Mouse (Mus musculus): ENCODE measurements around the gene Wwc2.

The Wwc2 gene

DNA sequence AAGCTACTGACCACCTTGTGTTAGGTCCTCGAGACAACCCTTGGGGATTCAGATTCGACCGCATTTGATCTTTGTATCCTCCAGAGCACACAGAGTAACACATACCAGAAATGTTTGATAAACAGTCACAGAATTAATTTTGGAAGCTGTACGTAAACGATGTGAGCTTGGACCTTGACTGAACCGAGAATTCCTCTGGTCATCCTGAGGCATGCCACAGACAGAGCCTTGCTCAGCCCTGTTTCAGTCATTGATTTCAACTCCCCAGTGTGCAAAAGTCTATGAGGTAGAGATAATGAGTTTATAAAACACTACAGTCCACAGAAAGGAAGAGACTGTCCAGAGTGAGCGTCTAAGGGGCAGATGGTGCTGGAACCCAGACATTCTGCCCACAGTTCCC lies 51.5 kb downstream of the Wwc2 start:
- no peak for DNase-seq

DNA sequence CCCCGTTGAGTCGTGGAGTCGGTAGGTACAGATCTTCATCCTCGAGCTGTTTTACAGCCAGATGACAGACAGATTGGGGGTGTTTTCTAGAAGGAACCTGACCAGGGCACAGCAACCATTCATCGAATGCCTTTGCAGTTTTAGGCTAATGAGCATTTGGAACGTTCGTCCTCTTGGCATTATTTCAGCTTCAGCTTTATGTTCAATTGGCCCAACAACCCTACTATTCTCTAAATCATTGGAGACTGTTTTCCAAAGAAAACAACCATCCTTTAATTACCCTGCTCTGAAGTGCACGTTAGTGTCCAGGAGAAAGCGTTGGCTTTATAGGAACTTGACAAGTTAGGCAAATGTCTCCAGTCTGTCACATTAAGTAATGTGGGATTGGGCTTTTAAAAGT lies 54.3 kb downstream of the Wwc2 start:
- DNase-seq, result no peak

DNA sequence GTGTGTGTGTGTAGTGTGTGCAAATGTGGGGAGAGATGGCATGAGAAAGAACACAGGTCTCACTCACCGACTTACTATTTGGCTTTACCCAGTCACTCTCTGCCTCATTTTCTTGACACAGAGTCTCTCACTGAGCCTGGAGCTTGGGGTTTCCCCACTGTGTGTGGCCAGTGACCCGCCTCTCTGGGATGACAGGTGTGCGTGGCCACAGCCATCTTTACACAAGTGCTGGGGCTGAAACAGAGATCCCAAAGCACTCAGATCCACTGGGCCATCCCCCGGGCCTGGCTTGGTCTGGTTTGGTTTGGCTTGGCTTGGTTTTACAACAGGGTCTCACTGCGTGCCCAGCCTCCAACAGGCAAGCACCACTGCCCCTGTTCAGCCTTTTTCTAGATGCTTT lies 55.3 kb downstream of the Wwc2 start:
- no peak for DNase-seq

DNA sequence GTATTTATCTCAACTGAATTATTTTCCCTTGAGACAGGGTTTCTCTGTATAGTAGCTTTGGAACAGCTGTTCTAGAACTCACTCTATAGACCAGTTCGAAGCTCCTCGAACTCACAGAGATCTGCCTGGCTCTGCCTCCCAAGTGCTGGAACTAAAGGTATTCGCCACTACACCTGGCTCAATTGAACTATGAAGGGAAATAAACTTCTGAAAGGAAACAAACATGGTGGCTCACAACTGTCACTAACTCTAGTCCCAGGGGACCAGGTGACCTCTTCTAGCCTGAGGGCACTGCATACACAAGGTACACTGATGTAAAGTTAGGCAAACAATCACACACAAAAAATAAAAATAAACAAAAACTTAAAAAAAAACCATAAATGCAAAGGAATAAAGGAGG lies 57.6 kb downstream of the Wwc2 start:
- DNase-seq, result no peak

DNA sequence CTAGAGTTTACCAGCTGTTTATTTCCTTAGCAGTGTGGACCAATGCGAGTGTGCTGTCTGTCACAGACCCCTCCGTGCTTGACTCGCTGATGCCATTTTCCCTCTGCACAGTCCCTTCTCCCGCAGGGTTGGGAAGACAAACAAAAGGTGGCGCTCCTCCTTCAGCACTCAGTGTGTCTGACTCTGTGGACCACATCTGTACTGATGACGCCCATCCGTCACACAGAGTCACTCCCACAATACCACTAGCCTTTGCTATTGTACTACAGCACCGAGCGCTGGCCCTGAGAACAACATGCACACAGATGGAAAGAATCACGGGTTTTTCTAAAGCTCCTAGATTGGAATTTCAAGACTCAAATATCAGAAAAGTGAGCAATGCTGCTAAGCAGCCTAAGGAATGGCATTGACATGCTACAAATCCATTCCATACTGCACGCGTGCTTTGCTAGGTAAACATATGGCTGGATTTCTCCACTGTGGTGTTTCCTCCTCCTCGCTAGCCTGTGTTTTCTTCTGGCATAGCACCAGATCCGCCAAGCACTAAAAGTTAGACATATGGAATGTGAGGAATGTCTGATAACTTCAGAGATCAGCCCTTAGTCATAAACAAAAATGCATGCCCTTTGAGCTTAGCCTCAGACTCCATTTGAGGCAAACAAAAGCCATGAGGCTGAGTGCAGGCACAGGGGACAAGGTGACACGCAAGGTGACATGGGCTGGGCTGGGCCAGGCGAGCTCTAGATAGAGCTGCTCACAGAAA lies 58.5 kb downstream of the Wwc2 start:
- DNase-seq, result no peak

DNA sequence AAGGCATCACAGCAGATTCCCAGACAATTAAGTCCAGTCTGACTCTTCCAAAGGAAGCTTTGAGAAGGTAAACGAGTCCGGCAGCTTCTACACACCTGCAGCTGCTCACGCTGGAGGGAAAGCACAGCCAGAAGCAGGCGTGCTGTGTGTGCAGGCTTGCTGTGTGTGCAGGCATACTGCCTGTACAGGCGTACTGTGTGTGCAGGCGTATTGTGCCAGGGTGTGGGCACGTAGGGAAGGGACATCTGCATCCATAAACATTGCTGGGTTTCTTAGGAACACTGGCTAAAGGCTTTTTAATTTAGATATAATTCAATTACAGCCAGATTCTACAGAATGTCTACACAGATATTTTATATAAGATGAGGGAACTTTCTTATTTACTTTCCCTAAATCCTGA lies 59.4 kb downstream of the Wwc2 start:
- no peak for DNase-seq

DNA sequence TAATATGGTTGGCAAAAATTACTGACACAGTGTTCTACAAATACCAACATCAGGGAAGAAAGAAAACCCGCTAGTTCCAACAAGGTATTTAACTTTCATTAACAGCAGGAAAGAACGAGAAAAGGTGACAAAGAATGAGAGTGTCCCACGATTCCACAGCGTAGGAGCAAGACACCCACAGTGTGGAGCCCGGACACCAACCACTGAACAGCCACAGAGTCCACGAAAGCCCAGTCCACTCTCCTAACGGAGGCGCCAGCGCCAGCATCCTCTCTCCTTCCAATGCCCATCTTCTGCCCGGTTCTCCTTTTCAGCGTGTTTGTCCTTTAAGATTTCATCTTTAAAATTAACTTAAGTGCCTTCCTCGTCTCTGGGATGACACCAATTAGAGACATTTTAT lies 61.1 kb downstream of the Wwc2 start:
- no peak for DNase-seq

DNA sequence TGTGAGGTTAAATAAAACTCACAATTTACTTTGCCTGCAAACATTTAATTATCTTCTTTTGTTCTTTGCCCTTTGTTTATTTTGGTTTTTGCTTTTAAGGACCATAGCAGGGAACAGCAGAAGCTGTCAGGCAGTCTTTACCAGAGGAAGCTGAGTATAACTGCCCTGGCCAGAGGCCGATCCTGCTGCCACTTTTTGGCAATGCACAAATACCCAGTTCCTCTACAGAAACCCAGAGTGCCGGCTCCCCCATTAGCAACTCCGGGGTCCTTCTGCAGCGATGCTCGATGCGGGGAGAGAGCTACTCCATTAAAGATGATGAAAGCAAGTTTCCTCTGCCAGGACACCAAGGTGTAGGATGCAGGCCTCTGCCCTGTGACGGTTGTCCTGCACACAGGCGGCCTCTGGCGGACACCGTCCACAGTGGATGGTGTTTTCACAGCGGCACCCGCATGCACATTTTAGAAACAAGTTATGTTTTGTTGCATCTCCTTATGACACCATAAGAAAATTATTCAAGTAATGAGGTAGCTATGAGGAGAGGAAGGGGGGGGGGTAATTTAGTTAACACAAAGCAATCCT lies 62.0 kb downstream of the Wwc2 start:
- no peak for DNase-seq

DNA sequence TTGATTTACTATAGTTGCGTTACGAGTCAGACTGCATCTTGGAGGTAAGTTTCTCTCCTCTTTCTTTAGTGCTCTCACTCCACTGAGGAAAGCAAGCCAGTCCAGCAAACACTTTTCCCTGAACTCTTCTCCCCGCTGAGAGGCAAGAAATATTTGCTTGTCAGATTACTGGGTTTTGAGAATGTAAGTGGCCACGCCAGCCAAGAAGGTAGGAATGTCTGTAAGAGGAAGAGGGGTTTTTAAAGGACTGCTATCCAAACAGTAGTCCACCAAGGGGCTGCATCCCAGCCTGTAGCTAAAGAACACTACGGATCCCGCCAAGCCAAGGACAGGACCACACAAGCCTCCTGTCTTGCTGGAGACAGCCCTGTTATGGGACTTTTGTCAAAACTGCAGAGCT lies 65.8 kb downstream of the Wwc2 start:
- DNase-seq, result no peak

DNA sequence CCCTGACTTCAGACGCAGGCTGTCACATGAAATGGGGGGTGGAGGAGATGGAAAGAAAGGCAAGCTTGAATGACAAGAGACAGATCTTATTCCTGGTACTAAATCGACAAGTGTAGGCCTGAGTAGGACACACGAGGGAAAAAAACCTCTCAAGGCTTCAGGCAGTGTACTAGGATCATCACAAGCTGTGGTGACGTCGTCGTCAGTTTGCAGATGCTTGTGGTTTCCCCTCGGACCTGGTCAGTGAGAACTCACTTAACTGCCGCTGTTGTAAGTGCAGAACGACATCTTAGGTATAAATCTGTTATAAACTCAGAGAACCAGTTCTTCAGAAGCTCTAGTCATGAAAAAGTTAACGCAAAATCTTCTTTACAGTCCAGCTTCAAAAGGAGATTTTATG lies 67.9 kb downstream of the Wwc2 start:
- DNase-seq, result no peak

DNA sequence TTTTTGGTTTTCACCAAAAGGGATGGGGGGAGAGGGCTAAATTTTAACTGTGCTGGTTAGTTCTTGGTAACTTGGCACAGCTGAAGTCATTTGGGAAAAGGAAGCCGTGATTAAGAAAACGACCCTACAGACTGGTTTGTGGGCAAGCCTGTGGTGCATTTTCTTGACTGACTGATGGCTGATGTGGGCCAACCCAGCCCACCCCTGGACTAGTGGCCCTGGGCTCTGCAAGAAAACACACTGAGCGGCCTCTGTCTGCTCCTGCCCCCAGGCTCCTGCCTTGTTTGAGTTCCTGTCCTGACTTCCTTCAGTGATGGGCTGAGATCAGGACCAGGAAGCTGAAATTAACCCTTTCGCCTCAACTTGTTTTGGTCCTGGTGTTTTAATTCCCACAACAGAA lies 68.7 kb downstream of the Wwc2 start:
- DNase-seq, result no peak

DNA sequence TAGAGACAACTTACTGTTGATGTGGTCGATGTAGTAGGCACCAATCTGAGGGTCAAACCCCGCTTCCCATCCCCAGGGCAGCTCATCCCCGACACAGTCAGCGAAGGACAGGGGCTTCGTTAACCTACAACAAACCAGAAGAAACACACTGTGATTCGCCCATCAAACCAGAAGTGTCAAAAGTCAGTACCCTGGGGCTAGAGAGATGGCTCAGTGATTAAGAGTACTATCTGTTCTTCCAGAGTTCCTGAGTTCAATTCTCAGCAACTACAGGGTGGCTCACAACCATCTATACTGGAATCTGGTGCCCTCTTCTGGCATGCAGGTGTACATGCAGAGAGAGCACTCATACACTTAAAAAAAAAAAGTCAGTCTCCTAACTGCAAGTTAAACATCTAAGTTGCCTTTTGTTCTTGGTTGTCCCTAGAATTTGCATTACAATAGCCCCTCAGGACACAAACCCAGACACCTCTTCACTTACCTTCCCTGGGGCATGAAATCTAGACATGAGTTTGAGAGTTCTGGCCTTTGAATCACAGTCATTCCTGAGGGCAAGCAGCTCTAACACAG lies 70.1 kb downstream of the Wwc2 start:
- no peak for DNase-seq

DNA sequence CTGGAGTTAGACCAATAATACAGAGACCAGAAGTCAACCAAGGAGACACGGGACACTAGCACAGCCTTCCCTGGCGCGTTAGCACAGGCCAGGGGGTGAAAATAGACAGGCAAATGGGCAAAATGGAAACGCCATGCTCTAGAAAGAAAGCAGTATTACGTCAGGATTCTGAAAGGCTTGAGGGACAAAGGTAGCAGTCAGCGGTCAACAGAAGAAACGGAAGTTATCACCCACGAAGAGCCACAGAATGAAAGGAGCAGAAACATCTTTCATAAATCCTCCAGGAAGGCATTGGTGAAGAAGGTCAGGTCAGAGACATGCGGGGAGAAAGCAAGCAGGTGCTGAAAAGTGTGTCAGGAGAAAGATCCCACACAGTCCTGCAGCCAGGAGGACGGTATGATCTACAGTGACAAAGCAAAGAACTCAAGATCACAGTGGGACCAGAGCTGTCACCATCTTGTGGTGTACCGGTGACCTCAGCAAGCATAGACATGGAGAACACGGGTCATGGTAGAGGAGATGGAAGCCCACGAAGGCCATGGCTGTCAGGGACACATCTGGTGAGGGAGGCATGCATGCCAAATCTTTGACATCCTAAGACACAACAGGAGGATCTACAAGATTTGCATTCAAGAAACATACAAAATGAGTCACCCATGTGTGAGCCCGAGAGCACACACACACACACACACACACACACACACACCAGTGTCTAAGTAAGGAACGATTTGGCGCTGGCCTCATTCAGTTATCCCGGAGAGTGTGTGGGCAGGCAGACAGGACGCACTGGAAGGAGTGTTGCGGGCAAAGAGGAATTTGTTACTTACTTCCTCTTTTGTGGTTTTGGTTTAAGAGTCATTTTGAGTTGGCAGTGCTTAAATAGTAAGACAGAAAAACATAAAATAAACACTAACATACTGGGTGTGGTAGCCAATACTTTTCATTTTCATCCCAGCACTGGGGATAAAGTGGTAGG lies 73.4 kb downstream of the Wwc2 start:
- DNase-seq, result no peak

DNA sequence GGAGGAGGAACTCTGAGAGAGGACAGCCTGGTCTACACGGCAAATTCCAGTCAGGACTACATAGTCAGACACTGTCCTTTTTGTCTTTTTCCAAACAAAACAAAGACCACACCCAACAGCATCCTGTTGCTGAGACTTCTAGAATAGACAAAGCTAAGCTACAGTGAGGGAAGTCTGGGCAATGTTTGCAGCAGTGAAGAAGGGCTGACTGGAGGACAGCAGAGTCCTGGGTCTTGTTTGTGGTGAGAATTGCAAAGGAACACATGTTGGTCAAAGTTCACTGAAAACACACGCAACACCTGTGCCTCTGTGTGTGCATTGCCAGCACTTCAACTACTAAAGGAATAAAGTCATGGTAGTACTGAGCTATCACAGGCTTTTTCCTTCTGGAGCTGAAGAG lies 75.2 kb downstream of the Wwc2 start:
- DNase-seq, result no peak

DNA sequence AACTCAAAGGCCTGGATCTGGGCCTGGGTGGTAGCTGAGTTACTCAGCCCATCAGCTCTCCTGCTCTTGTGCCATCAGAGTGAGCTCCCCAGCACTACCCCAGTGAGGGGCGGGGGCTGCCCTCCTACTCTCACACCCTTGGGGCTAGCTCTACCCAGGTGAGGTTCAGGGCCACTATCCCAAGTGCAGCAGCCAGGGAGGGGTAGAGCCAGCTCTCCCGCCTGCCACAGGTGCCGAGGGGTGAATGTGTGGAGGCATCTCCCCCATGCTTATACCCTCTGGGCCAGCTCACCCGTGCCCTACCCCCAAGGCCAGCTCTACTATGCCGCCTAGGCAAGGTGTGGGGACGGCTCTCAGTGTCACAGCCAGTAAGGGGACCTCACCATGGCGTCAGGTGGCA lies 75.8 kb downstream of the Wwc2 start:
- no peak for DNase-seq

DNA sequence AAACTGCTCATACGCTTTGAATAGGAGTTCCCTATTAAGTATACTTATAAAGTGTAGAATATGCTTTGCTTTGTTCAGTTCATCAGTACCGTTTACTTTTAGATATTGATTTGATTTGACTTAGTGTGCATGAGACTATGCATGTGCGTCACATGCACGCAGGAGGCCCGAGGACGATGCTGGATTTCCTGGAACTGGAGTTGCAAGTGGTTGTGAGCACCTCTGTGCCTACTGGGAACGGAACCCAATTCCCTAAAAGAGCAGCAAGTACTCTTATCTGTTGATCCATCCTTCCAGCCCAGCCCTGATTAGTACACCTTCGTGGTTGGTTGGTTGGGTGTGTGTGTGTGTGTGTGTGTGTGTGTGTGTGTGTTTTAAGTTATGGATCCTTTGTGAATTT lies 76.6 kb downstream of the Wwc2 start:
- no peak for DNase-seq

DNA sequence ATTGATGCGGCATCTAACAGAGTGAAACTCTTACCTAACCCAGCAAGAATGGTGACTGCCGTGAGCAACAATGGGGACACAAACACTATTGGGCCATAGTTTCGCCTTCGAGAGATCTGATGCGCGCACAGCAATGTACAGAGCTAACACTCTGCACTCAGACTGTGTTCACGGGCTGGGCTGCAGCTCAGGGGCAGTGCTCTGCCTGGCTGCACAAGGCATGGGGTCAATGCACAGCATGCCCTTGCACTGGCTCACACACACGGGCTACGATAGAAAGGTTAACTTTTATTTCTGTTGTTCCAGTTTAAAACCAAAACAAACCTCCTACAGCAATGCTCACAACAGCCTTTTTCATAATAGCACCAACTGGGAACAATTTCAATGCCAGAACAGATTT lies 77.1 kb downstream of the Wwc2 start:
- DNase-seq, result no peak

DNA sequence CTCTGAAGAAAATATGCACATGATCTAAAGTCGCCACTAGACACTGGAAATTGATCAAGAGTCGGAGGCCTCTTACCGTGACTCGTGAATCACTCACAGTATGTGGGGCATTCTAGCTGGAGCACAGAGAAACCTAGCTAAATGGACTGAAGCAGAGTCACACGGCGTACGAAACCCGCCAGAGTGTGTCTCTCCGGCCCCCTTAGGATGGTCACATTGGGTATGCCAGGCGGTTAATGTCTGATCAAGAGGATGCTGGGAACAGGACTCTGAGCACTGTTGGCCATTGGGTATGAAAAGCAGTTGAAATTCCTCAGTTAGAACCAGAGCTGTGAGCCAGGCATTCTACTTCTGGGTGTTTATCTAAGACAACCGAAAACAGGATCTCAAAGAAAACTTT lies 81.0 kb downstream of the Wwc2 start:
- no peak for DNase-seq

DNA sequence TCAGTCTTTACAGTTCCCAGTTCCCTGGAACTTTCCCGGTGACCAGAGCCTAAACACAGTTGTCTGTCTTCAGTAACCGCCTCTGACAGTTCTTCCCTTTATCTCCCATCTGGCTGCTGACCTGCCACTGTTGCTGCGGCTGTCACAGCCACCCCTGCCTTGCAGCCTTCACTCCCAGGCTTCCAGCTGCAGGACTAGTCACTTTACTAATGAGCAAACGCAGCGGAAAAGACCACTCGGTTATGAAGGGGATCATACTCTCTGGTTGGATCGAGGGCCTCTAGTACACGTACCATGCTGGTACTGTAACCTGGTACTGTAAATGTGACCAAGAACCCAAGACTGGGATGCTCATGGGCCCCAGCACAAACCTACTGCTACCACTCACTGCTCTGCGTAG lies 83.7 kb downstream of the Wwc2 start:
- no peak for DNase-seq

DNA sequence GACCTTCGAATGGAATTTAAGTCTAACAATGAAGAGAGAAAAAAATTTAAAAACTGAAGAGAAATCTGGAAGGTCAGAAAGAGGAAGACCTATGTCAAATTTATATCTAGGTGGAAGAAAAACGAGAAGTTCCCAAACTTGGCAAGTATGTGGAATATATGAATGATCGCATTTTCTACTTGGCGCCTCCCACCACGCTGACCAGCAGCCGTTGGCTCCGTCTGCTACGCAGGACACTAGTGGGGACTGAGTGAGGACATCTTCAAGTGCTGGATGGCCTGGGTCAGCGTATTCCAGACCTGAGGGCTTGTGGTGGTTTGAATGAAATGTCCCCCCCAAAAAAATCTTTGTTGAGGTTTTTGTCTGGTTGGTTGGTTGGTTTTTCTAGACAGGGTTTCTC lies 84.6 kb downstream of the Wwc2 start:
- no peak for DNase-seq

DNA sequence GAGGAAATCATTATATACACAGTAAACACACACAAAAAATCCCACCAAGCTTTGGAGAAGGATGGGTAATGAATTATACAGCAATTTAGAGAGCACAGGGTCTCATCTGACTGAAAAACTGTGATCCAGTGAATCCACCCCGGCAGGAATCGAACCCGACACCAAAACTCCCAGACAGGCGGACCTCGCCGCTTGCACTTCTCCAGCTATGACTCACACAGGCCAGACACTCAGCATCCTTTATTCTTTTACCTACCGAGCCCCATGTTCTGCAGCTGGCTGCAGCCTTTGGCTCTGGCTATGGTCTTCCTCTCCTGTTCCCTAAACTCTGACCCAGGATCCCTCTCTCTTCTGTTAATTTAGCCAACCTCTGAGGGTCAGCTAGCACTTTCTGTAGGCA lies 85.5 kb downstream of the Wwc2 start:
- no peak for DNase-seq

DNA sequence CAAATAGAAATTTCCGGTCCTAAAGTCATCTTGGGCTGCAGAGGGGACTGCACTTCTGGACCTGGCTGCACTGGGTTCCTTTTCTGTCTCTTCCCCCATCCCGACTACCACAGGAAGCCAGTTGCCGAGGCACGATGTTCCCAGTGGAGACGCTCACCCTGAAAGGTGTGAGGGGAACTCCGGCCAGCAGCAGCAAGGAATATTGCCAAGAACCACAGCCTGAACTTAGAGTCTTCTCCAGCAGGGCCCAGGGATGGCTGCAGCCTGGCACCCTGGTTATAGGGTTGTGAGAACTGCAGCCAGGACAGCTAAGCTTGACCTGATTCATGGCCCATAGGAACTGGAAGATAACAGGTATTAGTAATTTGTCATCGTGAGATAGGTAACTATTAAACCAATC lies 86.7 kb downstream of the Wwc2 start:
- no peak for DNase-seq

DNA sequence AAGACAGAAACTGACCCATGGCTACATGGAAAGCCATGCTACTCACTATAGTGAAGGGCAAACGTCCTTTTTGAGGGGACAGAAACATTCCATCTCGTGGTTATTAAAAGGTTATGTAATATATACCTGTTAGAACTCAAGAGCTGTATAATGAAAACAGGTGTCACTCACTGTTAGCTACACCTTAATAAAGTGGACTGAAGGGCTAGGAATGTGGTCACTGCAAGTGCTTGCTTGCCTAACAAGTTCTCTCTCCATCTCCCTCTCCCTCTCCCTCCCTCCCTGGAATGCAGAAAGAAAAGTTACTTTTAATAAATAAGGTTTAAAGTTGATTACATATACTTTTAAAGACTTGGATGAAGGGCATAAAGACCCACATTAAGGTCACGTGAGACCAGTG lies 88.0 kb downstream of the Wwc2 start:
- no peak for DNase-seq

DNA sequence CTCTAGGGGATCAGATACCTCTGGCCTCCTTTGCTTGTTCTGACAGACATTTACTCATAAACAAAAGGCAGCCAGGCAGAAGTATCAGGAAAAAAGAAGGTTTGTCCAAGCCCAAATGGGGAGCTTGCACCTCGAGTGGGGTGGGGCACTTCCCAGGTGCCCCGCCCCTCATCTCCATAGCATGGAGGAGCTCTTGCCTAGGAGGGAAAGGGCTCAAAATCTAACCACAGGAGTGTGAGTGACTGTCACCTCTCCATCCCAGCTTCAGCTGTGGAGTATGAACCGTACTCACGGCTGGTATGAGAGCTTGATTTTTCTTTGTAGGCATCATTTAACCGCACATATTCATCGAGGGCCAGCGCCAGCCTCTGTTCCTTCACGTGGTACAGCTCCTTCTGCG lies 90.4 kb downstream of the Wwc2 start:
- no peak for DNase-seq
